Mouse (Mus musculus) neutrophil, adult 59 days (primary cell): ENCODE measurements around the gene Hoxc10. TPM values are rescaled to one million over a fixed set of nuclear protein-coding genes. Genes with fewer than 3 reads are reported as not detected.

ENCODE experiments used
- total RNA-seq, 2 experiments: library from RNA; stranded (reverse); gene quantifications; 1 replicate in 1 of 2; 2 replicates in 1 of 2; pipeline ENCODE4 v1.2.4; 2023

Hoxc10 gene
- total RNA-seq, result not detected

DNA sequence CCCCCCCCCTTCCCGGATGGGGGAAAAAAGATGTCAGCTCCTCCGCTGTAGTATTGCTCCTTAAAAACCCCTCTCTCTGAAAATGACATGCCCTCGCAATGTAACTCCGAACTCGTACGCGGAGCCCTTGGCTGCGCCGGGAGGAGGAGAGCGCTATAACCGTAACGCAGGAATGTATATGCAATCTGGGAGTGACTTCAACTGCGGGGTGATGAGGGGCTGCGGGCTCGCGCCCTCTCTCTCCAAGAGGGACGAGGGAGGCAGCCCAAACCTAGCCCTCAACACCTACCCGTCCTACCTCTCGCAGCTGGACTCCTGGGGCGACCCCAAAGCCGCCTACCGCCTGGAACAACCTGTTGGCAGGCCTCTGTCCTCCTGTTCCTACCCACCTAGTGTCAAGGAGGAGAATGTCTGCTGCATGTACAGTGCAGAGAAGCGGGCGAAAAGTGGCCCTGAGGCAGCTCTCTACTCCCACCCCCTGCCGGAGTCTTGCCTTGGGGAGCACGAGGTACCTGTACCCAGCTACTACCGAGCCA is at the start of gene Hoxc10:
Hoxc10 (plus strand) TSS at position 21 of the 536 bp plus-strand sequence.

DNA sequence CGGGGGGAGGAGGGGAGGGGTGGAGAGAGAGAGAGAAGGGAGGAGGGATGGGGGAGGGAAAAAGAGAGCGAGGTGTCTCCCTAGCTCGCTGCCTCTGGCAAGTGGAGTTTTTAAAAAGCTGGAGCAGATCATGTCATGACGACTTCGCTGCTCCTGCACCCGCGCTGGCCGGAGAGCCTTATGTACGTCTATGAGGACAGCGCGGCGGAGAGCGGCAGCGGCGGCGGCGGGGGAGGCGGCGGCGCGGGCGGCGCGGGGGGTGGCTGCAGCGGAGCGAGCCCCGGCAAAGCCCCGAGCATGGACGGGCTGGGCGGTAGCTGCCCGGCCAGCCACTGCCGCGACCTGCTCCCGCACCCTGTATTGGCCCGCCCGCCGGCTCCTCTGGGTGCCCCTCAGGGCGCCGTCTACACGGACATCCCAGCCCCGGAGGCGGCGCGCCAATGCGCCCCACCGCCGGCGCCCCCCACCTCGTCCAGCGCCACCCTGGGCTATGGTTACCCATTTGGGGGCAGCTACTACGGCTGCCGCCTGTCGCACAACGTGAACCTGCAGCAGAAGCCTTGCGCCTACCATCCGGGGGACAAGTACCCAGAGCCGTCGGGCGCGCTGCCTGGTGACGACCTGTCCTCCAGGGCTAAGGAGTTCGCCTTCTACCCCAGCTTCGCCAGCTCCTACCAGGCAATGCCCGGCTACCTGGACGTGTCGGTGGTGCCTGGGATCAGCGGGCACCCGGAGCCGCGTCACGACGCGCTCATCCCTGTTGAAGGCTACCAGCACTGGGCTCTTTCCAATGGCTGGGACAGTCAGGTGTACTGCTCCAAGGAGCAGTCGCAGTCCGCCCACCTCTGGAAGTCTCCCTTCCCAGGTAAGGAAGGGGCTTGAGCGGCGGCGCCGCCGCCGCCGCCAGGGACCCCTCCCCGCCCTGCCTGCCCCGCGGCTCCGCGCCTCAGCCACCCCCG is 45.3 kb upstream of the Hoxc10 start, which contains the start of gene Hoxc13:
Hoxc13 (plus strand) TSS at position 51 of the 959 bp plus-strand sequence.

DNA sequence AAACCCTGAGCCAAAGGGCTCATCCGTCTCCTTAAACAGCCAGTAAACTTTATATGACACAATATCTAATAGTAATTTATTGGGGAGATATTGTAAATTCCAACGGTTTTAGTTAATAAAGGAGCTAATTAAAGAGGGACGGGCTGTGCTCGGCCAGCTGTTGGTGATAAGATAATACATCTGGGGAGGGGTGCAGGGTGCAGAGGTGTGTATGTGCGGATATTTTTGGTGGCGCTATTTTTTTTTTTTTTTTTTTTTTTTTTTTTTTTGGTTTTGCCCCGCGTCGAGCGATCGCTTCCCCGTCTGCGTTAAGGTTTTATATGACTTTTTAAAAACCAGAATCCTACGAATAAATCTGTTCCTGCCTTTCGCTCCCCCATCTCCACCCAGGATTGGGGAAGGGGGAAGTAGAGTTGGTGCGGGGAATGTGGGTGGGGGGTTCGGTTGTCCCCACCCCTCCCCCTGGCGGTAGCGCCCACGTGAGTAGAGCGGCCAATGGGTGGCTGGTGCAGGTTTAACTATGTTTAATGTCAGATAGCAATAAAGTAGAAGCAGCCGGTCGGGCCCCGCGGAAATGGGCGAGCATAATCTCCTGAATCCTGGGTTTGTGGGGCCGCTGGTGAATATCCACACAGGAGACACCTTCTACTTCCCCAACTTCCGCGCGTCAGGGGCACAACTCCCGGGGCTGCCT is 30.2 kb upstream of the Hoxc10 start, which contains the start of gene Hoxc12:
Hoxc12 (plus strand) TSS at position 479 of the 694 bp plus-strand sequence.

DNA sequence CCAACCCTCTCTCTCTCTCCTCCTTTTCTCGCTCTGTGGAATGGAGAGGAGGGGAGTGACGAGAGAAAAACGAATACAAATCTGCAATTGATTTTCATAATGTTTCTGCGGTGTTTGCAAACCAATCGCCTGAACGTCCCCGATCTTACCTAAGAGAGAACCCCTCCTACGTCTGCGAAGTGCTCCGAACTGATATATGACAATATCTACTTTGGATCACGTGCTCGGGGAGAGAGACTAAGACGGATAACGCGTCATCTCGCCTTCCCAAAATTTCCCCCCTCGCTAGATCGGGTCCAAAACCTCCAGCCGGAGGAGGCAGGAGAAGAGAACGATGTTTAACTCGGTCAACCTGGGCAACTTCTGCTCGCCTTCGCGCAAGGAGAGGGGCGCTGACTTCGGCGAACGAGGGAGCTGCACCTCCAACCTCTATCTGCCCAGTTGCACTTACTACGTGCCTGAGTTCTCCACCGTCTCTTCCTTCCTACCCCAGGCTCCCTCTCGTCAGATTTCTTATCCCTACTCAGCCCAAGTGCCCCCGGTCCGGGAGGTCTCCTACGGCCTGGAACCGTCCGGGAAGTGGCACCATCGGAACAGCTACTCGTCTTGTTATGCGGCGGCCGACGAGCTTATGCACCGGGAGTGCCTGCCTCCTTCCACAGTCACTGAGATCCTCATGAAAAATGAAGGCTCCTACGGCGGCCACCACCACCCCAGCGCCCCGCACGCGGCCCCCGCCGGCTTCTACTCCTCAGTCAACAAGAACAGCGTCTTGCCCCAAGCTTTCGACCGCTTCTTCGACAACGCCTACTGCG is 12.2 kb upstream of the Hoxc10 start, which contains the start of gene Hoxc11:
Hoxc11 (plus strand) TSS at position 236 of the 815 bp plus-strand sequence.

DNA sequence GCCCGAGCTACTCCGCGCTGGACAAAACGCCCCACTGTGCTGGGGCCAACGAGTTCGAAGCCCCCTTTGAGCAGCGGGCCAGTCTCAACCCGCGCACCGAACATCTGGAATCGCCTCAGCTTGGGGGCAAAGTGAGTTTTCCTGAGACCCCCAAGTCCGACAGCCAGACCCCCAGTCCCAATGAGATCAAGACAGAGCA is 615 bp downstream of the Hoxc10 start, which contains the start of gene Hoxc5:
Hoxc5 (plus strand) TSS at position 132 of the 199 bp plus-strand sequence.

DNA sequence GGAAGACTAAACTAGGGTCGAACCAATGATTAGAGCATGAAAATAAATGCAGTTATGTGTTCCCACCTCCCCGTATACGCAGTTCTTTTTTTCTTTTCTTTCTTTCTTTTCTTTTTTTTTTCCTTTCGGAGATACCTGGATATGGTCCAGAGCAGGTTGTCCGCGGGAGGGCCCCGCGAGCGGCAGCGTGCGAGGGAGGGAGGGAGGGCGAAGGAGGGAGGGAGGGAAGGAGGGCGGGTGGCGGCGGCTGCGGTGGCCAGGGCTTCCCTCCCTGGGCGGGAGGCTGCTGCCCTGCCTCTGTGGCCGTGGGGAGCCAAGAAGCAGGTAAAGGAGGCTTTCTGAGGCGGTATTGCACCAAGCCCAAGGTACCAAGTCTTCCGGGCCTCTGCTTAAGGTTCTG is 9.6 kb downstream of the Hoxc10 start, which contains the start of gene Hoxc9:
Hoxc9 (plus strand) TSS at position 269 of the 400 bp plus-strand sequence.

DNA sequence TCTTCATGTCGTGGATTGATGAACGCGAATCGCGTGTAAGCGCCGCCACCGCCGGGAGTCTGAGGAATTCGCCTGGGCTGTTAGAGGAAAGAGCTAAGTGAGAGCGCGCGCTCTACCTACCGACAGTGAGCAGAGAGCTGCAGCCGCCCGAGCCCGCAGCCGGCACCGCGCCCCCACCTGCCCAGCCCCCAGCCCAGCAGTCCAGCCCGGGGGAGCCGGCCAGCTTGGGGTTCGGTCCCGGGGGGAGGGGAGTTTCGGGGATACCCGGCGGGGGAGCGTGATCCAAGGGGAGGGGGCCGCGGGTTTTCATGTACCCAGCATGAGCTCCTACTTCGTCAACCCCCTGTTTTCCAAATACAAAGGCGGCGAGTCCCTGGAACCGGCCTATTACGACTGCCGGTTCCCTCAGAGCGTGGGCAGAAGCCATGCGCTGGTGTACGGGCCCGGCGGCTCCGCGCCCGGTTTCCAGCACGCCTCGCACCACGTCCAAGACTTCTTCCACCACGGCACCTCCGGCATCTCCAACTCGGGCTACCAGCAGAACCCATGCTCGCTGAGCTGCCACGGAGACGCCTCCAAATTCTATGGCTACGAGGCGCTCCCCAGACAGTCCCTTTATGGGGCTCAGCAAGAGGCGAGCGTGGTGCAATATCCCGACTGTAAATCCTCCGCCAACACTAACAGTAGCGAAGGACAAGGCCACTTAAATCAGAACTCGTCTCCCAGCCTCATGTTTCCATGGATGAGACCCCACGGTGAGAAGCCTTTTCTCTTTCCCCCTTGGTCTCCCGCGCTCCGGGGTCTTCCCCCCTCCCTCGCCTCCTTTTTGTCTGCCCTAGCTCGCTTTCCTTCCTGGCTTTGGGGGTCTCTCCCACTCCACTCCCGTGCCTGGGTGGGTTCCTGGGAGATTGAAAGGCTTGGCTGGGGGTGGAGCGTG is 24.1 kb downstream of the Hoxc10 start, which contains the start of gene Hoxc8:
Hoxc8 (plus strand) TSS at position 147 of the 937 bp plus-strand sequence.

DNA sequence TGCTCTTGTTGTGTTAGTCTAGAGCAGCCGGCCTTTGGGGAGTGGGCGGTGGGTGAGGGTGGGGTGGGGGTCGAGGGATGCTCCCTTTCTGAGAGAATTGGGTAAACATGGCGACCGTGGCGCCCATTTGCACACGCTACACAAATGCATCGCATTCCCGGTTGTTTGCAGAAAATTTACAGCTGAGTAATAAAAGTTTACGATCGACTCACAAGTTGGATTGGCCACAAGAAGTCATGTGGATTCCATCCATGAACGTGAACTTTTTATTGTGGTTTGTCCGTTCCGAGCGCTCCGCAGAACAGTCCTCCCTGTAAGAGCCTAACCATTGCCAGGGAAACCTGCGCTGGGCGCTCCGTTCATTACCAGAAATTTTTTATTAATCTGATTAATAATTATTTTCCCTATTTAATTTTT is 31.4 kb downstream of the Hoxc10 start, which contains the start of gene Hoxc6:
Hoxc6 (plus strand) TSS at position 319 of the 417 bp plus-strand sequence.

DNA sequence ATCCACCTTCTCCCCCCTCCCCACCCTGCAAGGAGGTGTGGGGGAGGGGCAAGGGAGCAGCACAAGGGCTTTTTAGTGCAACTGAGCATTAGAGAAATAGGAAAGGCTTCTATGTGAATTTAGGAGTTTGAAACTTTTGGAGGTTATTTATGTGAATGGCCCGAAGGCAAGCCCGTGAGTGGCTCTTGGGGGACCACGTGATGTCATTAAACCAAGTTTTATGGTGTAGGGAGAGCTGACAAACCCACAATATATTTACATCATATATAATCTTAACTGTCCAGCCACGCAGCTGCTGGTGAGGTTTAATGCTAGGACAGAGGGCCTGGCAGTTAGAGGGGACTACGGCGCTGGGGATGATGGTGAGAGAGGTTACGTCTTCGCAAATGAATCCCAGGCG is 52.0 kb downstream of the Hoxc10 start, which contains the start of gene Hoxc4:
Hoxc4 (plus strand) TSS at position 299 of the 400 bp plus-strand sequence.

Other genes with a start within 250 kb of the Hoxc10 start
- gene Calcoco1, start 244.6 kb upstream of the Hoxc10 start, total RNA-seq, result 10 to 100 TPM; 18.9 to 19.4 TPM
- gene Hoxc13, start 45.7 kb upstream of the Hoxc10 start, total RNA-seq, result not detected
- not detected for gene Hoxc12, start 30.0 kb upstream of the Hoxc10 start, total RNA-seq
- gene Hoxc11, start 12.4 kb upstream of the Hoxc10 start, total RNA-seq, result not detected
- gene Hoxc5, start 647 bp downstream of the Hoxc10 start, total RNA-seq, result not detected
- gene Hoxc9, start 9.6 kb downstream of the Hoxc10 start, total RNA-seq, result under 1 TPM in 1 of 2 experiments, not detected in 1; 0.13 TPM
- not detected for gene Hoxc8, start 23.8 kb downstream of the Hoxc10 start, total RNA-seq
- gene Hoxc6, start 31.5 kb downstream of the Hoxc10 start, total RNA-seq, result 1 to 10 TPM in 1 of 2 experiments, not detected in 1; 1.6 TPM
- gene Hoxc4, start 52.1 kb downstream of the Hoxc10 start, total RNA-seq, result under 1 TPM in 1 of 2 experiments, not detected in 1; 0.18 TPM
- gene Smug1, start 200.3 kb downstream of the Hoxc10 start, total RNA-seq, result 1 to 10 TPM; 2.2 to 4.1 TPM